Mouse (Mus musculus): Measurements from ENCODE around the gene Dclre1b.

DNA sequence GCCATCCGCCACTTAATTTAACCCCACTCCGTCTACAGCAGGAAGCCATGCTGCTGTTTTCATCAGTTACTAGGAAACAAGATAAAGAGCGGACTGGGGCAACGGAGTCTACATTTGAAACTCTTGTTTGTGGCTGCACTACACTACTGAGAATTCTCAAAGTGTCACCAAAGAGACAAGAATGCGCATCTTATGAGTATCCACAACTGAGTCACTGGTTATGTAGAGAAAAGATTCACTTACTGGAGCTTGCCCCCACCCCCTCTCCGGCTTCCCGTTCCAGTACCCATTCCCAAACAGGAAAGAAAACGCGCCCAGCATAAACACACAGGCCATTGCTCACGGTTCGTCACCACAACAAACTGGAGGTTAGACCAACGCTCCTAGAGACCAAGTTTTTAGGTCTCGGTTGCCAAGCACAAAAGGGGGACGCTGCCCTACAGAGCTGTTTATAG, 19.3 kb downstream of the Dclre1b start:
- TF ChIP-seq POLR2A (IDR thresholded peaks at IDR 0.05; ENCODE audit: low read depth, low read length) (no peak; the same call in 1 of the 2 replicates), CTCF (IDR thresholded peaks at IDR 0.05; ENCODE audit: borderline replicate concordance, insufficient read depth, low read length) (no peak)
